Mouse (Mus musculus) erythroblast, adult 5-6 weeks (primary cell): ENCODE measurements around the gene Hcfc1r1. TPM values are rescaled to one million over a fixed set of nuclear protein-coding genes. Genes with fewer than 3 reads are reported as not detected.

ENCODE experiments used
- ATAC-seq: replicated peaks from 2 replicates; pipeline ENCODE4 v1.8.0; 2016; ENCODE audit warnings: moderate number of reproducible peaks, mild to moderate bottlenecking, moderate TSS enrichment, inconsistent platforms; ENCODE audit not compliant: poor library complexity, low FRiP score, severe bottlenecking
- total RNA-seq, 2 experiments: library from RNA; stranded (forward) in 1 of 2; stranded (reverse) in 1 of 2; fragments of 150-400 nt in 1 of 2; fragments of 200-764, 138-1000 nt in 1 of 2; gene quantifications; 2 replicates each; pipeline versions ENCODE4 v1.2.3 to v1.2.4; 2015 to 2017; ENCODE audit warnings: low replicate concordance in 2 of 2

The Hcfc1r1 gene
- total RNA-seq (2015; ENCODE audit: low replicate concordance): 8.6 and 28.0 TPM in 2 replicates
- 4.3 and 12.1 TPM in 2 replicates for total RNA-seq (2017; ENCODE audit: low replicate concordance)

DNA sequence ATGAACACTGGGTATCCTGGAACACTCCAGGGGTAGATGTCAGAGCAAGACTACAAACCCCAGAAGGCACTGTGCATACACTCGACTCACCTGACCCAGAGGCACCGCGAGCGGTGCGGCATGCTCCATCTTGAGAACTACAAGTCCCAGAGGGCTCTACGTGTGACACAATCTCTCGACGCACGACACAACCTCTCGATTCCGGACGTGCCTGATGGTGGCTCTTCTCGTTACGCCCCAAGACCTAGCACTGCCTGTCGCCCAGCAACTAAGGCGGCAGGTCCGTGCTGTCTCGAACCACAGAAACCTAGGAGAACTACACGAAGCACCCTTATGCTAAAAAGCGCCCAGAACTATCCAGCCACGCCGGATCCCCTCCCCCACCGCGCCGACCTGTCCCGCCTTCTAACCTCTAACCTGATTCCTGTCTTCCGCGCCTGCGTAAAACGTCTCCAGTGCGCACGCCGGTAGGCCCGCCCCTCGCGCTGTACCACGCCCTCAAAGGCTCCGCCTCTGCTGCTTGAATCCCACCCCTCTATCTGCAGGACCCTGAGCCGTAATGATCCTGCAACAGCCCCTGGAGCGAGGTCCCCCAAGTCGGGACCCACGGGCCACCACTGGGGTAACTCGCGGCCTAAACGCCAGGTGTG is at the start of gene Hcfc1r1, which contains the start of gene Thoc6:
Gene Hcfc1r1, plus strand, starts transcription at position 173 of the 650 bp plus-strand sequence.
Gene Thoc6, minus strand, starts transcription at position 459 of the 650 bp plus-strand sequence.
- ATAC-seq: peak; percentile 90

DNA sequence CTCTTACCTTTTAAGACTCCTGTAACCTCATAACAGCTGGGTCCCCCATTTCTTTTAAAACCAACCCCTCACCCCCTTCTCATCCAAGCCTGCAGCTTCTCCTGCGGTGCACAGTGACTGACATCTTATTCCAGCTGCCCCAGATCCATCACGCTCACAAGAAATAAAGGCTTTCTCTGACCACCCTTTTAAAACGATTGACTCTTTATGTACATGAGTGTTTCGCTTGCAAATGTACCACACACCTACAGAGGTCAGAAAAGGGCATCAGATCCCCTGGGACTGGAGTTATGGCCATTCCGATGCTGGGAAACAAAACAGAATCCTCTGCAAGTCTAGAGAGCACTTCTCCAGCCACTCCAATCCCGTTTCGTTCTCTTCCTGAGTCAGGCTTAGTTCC is 45.6 kb upstream of the Hcfc1r1 start:
- ATAC-seq: no peak

DNA sequence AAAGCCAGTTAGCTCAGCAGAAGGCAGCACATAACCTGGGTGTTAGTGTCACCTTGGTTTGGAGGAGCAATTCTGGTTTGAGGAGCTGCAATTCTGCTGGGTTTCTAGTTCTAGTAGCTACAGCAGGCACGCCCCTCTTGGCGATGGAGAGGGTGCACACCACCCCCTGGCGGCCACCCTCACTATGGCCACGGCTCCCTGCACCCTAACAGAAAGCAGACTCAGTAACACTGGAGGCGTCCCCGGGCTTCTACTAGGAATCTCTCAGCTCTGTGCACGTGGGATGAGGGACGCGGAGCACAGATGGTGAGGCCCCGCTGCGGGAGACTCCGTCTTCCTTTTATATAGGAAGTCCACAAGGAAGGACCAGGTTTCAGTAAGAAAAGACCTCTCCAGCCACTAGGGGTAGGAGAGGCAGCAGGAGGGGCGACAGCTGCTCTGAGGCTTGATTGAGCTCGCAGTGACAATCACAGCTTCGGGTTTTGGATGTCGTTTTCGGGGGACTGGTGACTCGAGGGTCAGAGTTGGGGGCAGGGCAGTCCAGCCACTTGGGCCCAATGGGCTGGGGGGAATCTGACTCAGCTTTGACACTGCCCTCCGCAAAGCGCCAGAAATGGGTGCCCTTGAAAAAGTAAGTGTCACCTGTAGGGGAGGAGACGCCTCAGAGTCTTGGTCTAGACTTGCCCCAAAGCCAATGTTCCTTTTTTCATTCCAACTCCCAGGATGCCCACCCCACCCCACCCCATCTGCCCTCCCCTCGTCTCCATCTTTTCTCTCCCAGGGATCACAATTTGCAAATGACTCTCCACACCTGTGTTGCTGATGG is 43.0 kb upstream of the Hcfc1r1 start:
- peak; percentile 87 for ATAC-seq

DNA sequence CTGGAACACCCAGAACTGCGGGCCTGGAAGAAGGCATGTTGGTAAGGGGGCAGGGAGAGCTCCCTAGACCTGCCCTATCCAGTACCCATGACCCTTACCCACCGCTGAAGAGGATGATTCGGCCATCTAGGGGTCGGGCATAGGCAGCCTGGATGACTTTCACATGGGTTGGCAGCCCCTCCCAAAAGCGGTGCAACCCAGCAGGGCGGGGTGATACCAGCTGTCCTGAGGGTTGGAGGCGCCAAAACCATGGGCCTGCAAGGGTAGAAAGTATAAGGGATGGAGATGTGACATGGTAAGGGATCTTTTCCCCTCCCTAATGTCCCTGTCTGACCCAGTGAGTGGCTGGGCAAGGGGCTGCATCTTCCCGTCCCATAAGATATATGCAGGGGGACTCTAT is 42.2 kb upstream of the Hcfc1r1 start:
- ATAC-seq: no peak

DNA sequence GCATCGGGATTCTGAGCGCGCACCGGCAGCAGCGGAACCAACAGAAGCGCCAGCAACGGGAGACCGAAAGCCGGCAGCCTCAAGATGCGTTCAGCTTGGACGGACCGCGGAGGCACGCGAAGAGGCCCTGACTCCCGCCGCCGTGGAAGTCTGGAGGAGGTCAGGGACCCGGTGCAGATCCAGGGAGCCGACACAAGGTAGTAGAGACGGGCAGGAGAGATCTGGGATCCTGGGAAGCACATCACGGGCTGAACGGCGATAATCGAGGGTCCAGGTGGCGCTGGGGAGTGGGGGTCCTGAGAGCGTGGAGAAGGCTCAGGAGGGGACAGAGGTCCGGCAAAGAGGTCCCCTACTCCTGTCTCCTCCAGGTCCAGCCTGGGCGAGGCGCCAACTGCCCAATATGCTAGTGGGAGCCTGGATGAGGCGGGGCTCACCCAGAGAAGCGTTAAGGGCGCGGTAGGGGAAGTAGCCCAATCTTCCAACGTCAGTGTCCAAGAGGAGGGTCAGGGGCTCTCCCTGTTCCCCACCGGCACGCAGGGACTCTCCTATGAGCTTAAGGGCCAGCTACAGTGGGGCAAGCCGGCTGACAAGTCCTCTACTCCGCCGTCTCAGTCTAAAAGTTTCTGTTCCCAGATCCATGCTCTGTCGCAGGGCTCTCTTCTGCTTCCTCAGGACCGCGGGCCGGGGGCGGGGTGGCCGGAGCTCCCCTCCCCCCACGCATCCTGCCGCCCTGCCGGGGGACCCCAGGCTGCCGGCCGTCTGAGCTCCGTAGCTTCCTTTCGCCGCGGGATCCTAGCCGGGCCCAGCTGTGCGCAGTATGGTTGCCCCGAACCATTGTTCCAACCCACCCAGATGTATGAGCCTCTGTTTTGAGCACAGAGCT is 28.5 kb upstream of the Hcfc1r1 start, which contains the start of gene Mmp25:
Gene Mmp25, minus strand, starts transcription at position 665 of the 883 bp plus-strand sequence.
- ATAC-seq: no peak

DNA sequence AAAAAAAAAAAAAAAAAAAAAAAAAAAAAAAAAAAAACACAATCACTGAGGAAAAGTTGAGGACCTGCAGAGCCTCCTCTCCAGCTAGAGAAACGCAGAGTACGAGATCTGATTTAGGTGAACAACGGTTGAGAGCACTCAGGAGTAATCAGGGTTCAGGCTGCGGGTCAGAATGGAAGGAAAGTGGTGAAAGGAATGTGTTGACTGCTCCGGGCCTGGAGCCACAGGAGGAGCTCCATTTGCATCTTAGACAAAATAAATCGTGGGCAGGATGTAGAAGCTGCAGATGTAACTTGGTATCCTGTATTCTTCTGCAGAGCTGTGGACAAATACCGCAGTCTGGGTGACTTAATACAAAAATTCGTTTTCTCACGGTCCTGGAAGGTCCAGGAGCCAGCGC is 27.5 kb upstream of the Hcfc1r1 start:
- ATAC-seq: no peak

DNA sequence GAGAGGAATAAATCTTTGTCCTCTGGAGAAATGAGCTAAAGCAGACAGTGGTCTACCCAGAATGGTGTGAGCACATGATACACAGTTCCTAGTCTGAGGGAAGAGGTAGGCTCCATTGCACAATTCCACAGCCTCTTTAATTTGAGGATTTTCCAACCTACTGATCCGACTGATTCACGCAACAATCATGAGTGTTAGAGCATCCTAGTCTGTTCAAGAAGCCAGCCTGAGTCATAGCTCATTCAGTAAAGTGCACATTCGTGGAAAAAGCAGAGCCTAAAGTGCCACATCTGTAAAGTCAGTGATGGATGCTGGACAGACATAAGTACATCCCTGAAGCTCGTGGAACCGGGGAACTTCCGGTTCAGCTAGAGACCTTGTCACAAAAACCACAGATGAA is 22.0 kb upstream of the Hcfc1r1 start:
- ATAC-seq: no peak

DNA sequence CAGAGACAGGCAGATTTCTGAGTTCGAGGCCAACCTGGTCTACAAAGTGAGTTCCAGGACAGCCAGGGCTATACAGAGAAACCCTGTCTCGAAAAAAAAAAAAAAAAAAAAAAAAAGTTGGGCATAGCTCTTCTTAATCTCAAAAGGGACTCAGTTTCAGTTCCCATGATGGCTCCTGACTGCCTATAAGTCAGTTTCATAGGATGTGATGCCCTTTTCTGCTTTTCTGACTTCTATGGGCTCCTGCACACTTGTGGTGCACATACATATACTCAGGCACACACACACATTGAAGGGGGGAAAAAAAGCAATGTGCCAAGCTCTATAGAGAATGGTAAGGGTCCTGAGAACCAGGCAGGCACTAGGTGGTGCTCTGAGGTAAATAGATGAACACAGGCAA is 20.1 kb upstream of the Hcfc1r1 start:
- no peak for ATAC-seq

DNA sequence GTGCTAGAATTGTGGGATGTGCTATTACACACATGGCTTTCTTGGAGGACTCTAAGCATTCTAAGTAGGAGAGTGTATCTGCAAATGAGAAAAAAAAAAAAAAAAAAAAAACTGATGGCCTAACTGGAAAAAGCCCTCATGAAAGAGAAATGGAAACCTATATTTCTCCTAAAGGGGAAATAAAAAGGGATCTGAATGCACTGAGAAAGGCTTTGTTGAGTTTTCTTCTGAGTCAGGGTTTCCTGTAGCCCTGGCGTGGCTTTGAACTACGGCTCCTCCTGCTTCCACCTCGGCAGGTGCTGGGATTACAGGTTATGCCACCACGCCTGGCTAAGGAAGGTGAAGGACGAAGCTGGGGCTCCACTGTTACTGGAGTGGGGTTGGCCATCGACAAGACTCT is 19.4 kb upstream of the Hcfc1r1 start:
- no peak for ATAC-seq

DNA sequence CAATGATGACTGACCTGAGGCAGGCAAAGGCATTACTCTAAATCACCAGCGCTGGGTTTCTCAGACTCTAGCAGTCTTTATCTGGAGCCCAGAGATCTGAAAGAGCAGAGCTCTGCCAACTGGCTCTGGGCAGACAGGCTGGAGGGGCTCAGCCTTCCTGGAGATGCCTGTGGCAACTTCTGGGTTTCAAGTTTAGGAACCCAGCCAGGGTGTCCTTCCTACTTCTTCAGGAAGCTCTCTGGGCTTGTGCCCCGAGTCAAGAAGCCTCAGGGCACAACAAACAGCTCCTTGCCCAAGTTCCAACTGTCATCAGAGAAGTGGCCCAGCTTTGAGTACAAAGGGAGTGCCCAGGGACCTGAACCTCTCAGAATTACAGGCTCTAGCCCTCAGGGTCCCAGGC is 19.0 kb upstream of the Hcfc1r1 start:
- ATAC-seq: no peak

DNA sequence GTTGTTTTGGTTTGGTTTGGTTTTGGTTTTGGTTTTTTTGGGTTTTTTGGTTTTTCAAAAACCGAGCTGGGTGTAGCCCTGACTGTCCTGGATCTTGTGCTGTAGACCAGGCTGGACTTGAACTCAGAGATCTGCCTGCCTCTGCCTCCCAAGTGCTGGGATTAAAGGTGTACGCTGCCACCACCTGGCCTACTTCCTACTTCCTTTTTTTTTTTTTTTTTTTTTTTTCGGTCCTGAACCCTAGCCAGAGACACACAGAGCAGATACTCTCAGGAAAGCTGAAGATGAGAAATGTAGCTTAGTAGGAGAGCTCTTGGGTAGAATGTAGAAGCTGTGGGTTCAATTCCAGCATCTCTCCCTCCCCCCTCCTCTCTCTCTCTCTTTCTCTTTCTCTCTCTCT is 14.9 kb upstream of the Hcfc1r1 start:
- ATAC-seq: no peak

DNA sequence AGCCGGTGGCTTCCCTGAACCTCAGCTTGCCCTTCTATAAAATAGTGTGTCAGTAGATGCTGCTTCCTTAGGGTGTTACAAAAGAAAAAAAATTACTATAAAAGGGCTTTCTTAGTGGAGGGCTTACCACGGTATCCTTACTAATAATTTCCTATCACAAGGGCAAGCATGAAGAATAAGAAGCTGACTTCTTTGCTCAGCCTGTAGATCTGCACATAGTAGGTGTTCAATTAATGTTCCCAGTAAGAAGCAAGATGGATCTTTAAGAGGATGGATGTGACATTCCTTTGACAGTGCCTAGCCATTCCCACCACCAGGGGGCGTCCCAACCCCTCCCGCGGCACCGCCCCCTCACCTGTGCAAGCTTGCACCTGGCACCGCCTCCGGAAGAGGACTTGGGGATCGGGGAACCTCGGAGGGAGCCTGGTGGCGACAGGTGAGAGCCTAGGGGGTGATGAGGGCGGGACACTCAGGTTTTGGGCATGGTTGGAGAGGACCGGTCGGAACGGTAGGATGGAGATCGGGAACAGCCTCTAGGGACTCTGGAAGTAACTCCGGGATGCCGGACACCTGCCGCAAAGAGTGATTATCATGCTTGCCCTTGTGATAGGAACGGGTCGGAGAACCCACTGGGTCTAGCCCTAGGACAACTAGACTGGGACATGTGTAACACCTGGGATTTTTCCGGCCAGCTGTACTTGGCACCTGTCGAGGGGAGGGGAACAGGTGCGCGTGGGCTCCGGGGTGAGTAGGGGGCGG is 13.1 kb upstream of the Hcfc1r1 start, which contains the start of gene Bicdl2:
Gene Bicdl2, plus strand, starts transcription at position 390 of the 759 bp plus-strand sequence.
- peak; percentile 22; the same call in 1 of the 2 replicates for ATAC-seq

DNA sequence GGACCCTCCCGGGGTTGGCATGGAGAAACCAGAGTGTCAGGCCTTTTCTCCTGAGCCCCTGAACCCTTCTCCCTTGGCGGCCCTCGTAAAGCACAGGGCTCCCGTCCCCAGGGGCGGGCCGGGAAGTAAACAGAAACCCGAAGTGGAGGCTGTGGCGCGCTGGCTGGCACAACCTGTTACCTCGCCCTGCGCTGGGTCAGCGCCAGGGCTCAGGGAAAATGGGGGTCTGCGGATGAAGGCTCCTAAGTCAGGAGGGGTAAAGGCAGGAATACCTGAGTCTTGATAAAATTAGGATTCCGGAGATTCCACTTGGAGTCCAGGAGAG is 12.6 kb upstream of the Hcfc1r1 start:
- ATAC-seq: no peak

DNA sequence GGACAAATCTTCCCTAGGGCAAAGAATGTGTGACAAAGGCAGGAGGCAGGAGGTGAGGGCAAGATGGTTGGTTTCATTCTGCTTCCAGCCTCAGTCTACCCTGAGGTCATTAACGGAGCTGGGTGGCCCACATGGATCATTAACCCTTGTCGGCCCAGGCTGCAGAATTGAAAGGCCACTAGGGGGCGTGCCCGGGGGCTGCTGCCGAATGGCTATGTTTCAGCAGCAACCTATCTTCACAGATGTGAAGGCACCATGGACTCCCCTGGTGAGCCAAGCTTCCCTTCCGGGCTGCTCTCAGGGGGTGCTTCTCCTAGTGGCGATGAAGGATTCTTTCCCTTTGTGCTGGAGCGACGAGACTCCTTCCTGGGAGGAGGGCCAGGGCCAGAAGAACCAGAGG is 11.9 kb upstream of the Hcfc1r1 start:
- no peak for ATAC-seq

DNA sequence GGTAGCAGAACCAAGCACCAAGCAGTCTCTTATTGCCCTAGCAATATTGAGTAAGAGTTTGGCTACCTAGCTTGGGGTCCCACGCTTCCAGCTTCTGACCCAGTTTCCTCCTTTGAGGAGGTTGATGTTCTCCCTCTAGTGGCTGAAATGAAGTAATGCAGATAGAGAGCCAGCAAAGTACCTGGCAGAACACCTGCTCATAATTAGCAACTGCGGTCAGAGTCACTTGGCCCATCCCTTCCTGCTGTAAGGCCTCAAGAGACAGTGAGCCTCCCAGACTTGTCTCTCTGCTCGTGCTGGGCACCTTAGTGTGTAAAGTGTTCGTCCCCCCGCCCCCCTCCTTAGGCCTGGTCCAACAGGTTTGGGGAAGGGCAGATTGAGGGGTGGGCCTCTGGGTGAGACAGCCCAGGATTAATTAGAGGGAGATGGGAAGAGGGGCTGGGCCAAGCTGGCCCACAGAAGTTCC is 8.8 kb upstream of the Hcfc1r1 start:
- ATAC-seq: peak; percentile 60; the same call in 1 of the 2 replicates

DNA sequence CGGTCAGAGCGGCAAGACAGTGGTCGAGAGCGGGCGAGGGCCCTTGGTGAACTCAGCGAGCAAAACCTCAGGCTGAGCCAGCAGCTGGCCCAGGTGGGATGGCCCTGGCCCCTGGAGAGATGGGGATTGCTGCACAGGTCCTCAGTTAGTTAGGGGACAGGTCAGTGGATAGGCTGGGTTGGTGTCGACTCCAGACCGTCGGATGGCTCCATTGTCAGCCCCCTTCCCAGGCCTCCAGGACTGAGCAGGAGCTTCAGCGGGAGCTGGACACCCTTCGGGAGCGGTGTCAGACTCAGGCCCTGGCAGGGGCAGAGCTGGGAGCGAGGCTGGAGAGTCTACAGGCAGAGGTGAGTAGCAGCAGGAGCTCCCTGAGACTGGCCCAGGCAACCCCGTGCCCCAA is 7.9 kb upstream of the Hcfc1r1 start:
- no peak for ATAC-seq

DNA sequence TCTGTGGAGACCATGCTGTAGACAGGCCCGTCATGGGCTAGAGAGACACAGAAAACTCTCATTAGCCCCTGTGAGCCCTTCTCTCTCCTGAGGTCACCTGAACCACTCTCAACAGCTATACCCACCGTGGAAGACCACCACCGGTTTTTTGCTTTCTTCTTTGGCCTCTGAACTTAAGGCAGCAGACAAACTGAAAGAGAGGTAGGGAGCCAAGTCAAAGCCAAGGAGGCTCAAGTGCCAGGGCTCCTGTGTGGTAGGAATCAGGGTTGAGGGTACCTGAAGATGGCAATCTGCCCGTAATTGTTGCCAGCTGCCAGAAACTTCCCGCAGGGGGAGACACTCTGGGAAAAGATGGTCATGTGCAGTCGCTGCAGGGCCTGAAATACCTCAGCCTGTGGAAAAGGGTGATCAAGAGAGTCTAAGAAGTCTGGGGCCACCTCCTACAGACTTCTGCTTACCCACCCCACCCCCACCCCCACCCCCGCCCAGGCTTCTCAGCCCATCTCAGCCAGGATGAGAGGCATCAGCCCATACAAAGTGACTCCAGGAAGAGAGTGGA is 2.8 kb upstream of the Hcfc1r1 start:
- no peak for ATAC-seq

DNA sequence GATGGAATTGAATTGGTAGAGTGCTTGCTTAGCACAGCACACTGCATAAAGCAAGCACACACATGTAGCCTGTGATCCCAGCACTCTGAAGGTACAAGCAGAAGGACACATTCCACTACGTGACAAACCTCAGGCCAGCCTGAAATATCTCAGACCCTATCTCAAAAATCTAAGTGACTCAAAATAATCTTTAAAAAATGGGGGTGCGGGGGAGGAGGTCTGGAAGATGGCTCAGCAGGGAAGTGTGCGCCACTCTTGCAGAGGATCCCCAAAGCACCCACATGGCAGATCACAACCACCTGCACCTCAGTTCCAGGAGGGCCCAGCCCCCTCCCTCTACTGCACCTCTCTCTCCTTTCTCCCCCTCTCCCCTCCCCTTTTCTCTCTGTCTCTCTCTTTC is 1.9 kb upstream of the Hcfc1r1 start:
- ATAC-seq: no peak

DNA sequence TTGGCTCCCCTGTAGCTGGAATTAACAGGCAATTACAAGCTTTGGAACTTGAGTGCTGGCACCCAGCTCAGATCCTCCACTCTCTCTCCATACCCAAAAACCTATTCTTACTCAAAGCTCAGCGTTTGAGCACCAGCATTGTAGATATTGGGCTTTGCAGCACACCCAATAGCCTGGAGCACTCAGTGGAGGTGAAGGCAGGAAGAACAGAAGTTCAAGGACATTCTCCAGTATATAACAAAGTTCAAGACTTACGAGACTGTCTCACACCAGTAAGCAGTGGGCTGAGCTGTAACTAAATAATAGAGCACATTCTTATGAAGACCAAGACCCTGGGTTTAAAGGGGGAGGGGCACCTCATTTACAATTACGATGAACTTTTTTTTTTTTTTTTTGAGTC is 635 bp upstream of the Hcfc1r1 start:
- ATAC-seq: no peak
